Mouse (Mus musculus): ENCODE data around the gene Spred1.

Gene Spred1

GRCm38 (mm10) chr2:117121212-117121983 is at the start of gene Spred1:
Gene Spred1 (plus strand): TSS chr2:117121374.
- under 1% methylated on average over 72 of the region's 99 CpGs for WGBS

GRCm38 (mm10) chr2:117071596-117071995 is 49.6 kb upstream of the Spred1 start:
- 92% methylated on average over 3 of the region's 3 CpGs for WGBS

- 68% methylated on average over 2 of the region's 2 CpGs for WGBS
These were observed 42.5 kb upstream of the Spred1 start for GRCm38 (mm10) chr2:117078711-117079110.

- 83% methylated on average over 5 of the region's 5 CpGs for WGBS
These were observed 41.6 kb upstream of the Spred1 start for GRCm38 (mm10) chr2:117079621-117080020.

GRCm38 (mm10) chr2:117086002-117086765 is 35.0 kb upstream of the Spred1 start:
- 50% methylated on average over 12 of the region's 12 CpGs for WGBS

- 46% methylated on average over 1 of the region's 1 CpGs for WGBS
These were observed 34.3 kb upstream of the Spred1 start for GRCm38 (mm10) chr2:117086766-117087457.

- WGBS = 75% methylated on average over 4 of the region's 4 CpGs
These were observed 33.7 kb upstream of the Spred1 start for GRCm38 (mm10) chr2:117087458-117087820.

GRCm38 (mm10) chr2:117089482-117089881 is 31.7 kb upstream of the Spred1 start:
- 89% methylated on average over 1 of the region's 1 CpGs for WGBS

GRCm38 (mm10) chr2:117090061-117090460 is 31.1 kb upstream of the Spred1 start:
- 43% methylated on average over 3 of the region's 3 CpGs for WGBS

- WGBS = 65% methylated on average over 2 of the region's 2 CpGs
These were observed 28.2 kb upstream of the Spred1 start for GRCm38 (mm10) chr2:117092946-117093401.

GRCm38 (mm10) chr2:117095491-117095890 is 25.7 kb upstream of the Spred1 start:
- WGBS = 74% methylated on average over 3 of the region's 3 CpGs

GRCm38 (mm10) chr2:117097305-117097704 is 23.9 kb upstream of the Spred1 start:
- 74% methylated on average over 5 of the region's 5 CpGs for WGBS

- WGBS = 21% methylated on average over 10 of the region's 10 CpGs
These were observed 21.9 kb upstream of the Spred1 start for GRCm38 (mm10) chr2:117099316-117099715.

- 61% methylated on average over 4 of the region's 4 CpGs for WGBS
These were observed 17.7 kb upstream of the Spred1 start for GRCm38 (mm10) chr2:117103461-117103860.

- WGBS = 55% methylated on average over 7 of the region's 7 CpGs
These were observed 15.8 kb upstream of the Spred1 start for GRCm38 (mm10) chr2:117105407-117105806.

- 68% methylated on average over 4 of the region's 4 CpGs for WGBS
These were observed 13.1 kb upstream of the Spred1 start for GRCm38 (mm10) chr2:117108059-117108458.

- 67% methylated on average over 2 of the region's 2 CpGs for WGBS
These were observed 11.9 kb upstream of the Spred1 start for GRCm38 (mm10) chr2:117109296-117109695.

GRCm38 (mm10) chr2:117110355-117110866 is 10.8 kb upstream of the Spred1 start:
- 84% methylated on average over 6 of the region's 6 CpGs for WGBS

- WGBS = 83% methylated on average over 2 of the region's 2 CpGs
These were observed 7.9 kb upstream of the Spred1 start for GRCm38 (mm10) chr2:117113262-117113661.

- 45% methylated on average over 4 of the region's 4 CpGs for WGBS
These were observed 7.4 kb upstream of the Spred1 start for GRCm38 (mm10) chr2:117113762-117114161.

- 86% methylated on average over 2 of the region's 2 CpGs for WGBS
These were observed 2.7 kb upstream of the Spred1 start for GRCm38 (mm10) chr2:117118516-117118915.
